Mouse (Mus musculus) lung, postnatal 0 days (tissue): ENCODE measurements around the gene Spryd3.

Experiments used
- CTCF ChIP-seq: IDR thresholded peaks from 2 replicates; pipeline ENCODE4 v1.5.1; 2016; ENCODE audit warnings: antibody characterized with exemption, mild to moderate bottlenecking
- EP300 ChIP-seq: IDR thresholded peaks from 2 replicates; pipeline ENCODE4 v1.6.1; 2016; ENCODE audit warnings: antibody characterized with exemption, mild to moderate bottlenecking, control low read depth

- TF ChIP-seq CTCF (no peak), EP300 (no peak)
Measured at GRCm38 (mm10) chr15:102119831-102120170, 16.2 kb downstream of the Spryd3 start.
